Mouse (Mus musculus): Measurements from ENCODE around the gene Hhat.

DNA sequence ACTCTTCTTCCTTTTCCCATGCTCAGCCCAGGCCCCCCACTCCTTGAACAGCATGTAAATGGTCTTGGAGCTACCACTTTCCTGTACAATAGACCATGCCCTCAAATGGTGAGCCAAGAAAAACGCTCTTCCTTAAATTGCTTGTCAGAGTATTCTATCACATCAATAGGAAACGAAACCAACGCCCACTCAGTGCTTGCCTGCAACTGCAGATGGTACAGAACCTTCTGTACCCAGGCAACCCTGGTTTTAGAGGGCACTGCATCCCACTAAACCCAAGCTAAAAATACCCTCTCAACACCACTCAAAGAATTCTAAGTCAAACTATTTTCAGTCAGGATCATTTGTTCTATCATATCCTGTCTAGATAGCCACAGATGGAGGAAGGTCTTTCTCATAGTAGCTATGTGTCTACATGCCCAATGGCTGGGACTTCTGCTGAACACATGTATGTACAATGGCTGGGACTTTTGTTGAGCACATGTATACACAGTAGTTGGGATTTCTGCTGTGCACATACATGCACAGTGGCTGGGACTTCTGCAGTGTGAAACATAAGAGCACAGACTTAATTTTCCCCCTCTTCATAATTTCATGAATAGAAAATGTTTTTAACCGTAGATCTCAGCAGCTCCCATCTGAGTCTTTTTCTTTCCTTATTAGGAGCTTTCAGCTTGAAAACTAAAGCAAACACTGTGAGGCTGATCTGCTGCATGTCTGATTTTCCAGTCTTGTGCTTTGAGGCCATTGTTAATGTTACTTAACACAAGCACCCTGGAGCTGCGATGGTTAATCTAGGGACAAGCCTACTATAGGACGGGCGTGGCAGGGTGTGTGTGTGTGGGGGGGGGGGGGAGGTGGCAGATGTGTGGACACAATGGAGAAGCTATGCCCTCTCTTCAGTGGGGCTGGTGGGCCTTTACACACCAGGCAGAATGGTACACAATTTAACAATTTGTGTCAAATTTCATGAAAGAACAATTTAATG lies 7.8 kb downstream of the Hhat start:
- TF ChIP-seq GABPA (IDR thresholded peaks at IDR 0.05; ENCODE audit: insufficient replicate concordance, low read depth, low read length) (no peak), E2F4 (IDR thresholded peaks at IDR 0.05; ENCODE audit: insufficient replicate concordance, low read depth, low read length) (no peak), POLR2AphosphoS2 (IDR thresholded peaks at IDR 0.05; ENCODE audit: low read depth, low read length) (no peak), POLR2A (IDR thresholded peaks at IDR 0.05; ENCODE audit: low read depth, low read length) (no peak), SMC3 (IDR thresholded peaks at IDR 0.05; ENCODE audit: low read depth, low read length) (no peak), SIN3A (IDR thresholded peaks at IDR 0.05; ENCODE audit: low read length) (no peak), ZNF384 (IDR thresholded peaks at IDR 0.05; ENCODE audit: low read depth, low read length) (no peak)
